Mouse (Mus musculus) kidney, adult 8-10 months (tissue): ENCODE measurements at regions not wholly inside any gene's neighbourhood (a gene's known extent, or its start where the extent isn't known, plus 50 kb on each side); places are given as distances from the start of the nearest gene placed in this dataset.

ENCODE experiments used
- DNase-seq, 2 experiments: peaks; one replicate each; pipeline ENCODE4 v3.0.0; 2022

DNA sequence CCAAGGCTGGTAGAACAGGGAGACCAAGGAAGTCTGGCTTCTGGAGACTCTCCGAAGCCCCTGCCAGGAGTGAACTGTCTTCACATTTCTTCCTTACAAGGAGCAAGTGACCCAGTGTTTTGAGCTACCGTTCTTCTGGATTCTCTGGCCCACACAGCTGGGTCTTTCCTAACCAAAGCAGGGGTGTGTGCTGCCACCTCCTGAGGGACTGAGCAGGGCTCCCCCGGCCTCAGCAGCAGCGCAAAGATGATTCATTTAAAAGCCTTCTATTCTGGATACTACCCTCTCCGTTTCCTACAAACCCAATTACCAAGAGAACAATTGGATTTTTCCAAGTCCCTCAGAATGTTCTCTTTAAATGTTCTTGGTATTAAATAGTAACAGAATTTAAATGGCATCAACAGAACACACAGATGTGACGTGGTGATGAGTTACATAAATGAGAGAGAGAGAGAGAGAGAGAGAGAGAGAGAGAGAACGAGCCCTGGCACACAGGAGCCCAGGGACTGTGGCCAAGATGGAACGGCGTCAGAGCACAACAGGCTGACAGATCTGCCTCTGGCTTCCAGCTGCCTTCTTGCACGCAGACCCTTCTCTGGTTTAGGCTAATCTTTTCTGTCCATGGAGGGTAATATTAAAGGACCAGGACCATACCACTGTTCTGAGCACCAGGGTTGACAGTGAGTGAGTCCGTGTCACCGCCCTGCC lies 191.6 kb downstream of the Agtpbp1 start:
- DNase-seq, result no peak

DNA sequence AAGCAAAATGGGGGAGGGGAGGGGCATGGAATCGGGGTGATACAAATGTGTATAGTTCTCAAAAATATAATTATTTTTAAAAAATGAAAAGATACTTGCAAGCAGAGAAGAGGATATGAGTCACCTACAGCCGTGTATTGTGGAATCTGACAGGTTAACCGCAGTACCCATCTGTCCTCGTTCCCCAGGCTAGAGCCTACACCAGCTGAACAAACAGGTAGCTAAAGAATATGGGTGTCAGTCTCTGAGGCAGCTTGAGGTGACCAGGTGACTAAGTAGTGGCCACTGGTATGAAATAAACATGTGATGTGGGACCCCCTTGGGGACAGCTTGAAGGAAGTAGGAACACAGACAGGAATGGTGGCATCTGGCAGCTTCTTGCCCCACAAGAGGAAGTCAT lies 192.2 kb downstream of the Agtpbp1 start:
- no peak for DNase-seq

DNA sequence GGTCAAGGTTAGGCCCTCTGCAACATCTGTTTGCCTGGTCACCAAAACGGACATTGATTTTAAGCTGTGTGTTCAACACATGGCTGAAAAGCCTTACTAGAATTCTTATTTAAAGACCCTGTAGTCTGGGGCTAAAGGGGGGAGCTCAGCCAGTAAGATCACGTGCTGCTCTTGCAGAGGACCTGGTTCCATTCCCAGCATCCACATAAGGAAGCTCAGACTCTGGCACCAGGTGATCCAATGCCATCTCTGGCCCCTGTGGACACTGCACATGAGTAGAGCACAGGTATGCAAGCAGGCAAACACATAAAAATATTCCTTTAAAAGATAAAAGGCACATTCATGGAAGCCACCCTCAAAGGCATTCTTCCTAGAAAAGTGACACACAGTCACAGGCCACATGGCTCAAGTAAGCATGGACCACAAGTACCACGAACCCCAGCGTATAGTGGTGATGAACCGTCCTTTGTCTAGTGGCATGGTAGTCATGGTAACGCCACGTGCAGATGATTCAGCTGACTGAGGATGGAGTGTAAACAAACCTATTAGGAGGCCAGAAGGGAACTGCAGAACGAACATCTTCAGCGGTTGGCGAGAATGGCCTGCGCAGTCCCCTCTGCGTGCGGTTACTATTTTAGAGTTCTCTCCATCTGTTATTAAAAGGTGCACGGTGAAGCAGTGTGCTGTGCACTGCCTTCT lies 197.3 kb downstream of the Agtpbp1 start:
- no peak for DNase-seq

DNA sequence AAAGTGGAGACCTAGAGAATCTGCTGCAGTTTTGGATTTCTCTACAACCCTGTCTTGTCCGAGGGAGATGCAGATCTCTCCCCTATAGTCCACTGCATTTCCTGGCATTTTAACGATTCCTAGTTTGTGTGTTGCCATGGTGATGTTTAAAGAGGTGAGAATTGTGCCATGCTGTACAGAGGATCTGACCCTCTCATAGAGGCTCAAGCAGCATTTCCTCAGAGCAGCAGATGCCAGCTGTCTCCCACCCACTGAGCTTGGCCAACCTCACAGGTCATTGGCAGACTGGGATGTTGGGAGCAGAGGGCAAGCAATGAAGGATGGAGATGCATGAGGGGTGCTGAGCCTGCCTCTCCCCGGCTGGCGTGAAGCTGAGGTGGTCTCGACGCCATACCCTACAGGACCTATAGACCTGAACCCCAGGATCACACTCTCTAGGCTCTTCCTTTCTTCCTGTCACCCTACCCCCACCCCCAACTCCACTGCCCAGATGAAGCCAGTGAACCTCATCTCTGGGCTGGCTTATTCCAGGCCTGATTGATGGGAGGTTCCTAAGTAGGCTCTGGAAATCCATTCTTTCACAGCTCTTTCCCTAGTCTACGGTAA lies 198.0 kb downstream of the Agtpbp1 start:
- DNase-seq, result no peak

DNA sequence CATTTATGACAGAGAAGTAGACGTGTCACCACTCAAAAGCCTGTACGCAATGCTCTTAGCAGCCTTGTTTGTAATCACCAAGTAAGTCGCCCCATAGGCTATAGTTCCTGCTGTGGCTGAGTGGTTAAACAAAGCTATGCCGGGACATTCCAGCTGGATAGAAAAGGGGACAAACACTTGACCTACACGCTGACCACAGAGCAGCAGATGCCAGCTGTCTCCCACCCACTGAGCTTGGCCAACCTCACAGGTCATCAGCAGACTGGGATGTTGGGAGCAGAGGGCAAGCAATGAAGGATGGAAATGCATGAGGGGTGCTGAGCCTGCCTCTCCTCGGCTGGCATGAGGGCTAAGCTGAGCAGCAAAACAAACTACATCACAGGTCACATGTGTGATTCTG lies 199.2 kb downstream of the Agtpbp1 start:
- no peak for DNase-seq

DNA sequence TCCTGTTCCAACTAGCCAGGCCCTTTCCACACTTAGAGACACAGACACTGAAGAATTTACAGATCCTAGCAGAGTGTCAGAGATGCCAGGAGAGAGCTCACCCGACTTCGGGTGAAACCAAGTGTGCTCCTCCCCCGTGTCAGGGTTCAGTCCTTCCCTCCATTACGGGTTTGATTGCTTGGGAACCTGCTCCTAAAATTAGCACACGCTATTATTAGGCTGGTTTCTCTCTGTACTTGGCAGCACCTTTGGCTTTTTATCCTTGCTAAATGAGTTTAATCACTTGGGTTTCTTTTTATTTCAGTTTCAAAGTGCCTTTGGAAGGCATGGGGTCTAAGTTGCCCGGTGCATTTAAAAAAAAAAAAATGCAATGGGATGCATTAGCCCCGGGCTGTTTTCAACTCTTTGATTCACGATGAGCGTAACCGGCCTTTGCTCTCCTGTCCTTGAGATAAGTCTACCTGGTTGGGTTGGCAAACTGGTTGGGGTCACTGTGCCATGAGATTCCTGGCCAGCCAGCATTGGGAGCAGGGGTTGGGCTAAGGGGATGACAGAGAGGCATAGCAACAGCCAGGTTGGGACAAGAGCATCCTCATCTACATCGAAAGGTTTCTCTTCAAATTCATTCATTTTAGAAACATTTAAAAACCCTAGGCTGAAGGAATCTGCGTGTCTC lies 214.7 kb downstream of the Agtpbp1 start:
- no peak for DNase-seq

DNA sequence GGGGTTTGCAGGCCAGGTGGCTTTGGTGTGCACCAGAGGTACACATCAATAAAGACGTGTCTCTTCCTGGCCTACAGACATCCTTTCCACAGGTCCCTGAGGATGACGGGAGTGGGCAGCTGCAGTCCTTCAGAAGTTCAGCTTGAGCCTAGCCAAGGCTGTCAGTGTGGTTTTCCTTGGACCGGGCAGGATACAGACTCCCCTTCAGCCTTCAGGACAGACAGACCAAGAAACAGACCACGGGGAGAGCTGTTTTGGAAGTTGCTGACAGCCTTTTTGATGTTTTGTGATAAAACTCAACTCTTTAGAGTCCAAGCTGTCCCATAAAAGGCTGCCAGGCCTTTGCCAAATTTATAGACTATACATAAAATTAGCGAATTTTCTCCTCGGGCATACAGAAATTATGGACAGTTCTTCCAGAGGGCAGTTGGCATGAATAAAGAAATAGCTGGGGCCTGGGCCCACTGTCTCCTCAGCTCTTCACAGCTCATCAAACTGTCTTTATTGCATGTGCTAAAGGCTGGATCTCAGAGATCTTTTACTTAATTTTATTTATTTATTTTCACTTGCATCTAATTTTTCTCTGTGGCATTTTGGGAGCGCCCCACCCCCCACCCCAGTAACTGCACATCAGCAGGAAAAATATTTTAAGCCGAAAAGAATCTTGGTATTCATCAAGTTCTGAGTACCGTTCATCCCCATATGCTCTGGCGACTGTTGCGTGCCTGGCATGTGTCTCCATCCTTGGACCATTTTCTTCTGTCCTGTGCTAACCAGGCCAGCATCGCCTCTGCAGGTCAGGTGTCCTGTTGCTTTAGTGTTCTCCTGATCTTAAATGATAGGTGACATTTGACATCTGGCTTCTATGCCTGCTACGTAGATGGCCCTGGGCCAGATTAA lies 216.2 kb downstream of the Agtpbp1 start:
- DNase-seq, result no peak

DNA sequence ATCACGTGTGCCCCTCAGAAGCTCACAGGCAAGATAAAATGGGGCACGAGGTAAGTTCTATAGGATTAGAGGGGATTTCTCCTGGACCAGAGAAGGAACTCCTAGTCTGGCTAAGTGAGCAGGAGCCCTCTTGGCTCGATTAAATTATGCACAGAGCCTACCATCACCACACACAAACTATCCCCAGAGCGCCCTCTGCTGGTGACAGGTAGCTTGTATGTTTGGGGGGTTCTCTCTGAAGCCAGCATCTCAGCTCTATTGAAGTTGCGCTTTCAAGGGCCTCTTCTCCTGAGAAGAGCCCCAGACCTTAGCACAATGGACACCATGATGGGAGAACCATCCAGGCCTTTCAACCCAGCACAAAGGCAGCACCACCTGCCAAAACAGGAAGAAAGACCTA lies 219.6 kb downstream of the Agtpbp1 start:
- DNase-seq, result peak; percentile 13 to 55

DNA sequence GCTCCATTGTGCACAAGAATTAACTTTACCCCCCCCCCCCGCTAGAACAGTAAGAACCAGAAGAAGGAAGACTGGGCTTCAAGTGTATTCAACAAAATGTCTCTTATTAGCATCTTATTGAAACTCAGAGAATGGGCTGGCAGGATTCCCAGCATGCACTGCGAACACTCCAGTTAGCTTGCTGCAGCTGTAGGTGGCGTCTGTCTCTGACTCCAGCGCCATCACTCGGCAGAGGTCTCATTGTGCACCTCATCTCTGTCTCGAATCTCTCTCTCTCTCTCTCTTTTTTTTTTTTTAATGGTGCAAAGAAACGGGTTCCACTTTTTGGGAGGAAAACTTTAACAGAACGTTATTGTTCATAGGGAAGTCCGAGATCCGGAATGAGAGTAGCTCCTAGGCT lies 221.6 kb downstream of the Agtpbp1 start:
- no peak for DNase-seq

DNA sequence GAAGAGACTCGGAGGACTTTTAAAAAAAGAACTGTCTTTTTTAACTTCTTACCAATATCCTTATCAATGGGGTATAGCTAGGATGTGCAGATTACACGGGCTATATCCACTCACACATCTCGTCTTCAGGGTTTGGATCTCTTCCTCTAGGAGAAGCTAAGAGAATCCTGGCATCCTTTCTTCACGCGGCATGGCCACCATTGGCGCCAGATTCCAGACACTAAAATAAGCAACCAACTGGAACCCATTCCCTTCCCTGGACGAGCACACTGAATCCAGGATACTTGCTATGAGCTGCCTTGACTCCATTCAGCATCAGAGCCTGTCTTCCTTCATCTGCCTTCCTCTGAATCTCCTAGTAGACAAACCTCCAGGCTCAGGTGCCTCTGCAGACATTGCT lies 223.7 kb downstream of the Agtpbp1 start:
- no peak for DNase-seq

DNA sequence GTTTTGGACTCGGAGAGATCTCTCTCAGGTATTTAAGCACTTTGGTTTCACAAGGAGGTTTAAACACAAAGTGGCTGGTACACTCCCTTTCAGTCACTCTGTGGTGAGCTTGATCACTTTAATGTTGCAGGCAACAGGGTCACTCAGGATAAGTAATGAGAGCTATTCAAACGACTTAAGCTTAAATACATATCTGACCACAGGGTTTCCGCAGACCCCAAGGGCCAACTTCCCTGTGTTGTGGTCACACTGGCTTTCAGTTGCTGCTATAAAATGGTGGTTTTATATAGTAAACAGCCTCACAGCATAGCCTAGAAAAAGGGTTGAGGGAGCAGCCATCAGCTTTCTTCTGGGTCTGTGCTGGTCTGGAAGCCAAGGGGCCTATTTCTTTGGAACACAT lies 225.0 kb downstream of the Agtpbp1 start:
- no peak for DNase-seq

DNA sequence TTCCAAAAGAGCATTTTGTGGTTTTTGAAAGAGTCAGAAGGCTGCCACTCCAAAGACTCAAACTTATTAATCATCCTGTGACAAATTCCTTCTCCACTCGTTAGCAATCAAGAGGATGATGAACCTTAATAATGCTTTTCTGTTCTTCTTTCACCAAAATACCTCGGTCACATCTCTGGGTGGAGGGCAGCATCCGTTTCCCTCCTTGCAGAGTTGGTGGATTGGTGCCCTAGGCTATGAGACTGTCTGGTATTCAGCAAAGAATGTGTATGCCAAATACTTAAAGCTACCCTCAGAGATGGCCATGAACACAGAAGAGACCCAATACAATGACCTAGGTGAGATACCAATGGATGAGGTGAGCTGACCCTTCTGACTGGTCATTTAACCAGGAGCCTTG lies 226.6 kb downstream of the Agtpbp1 start:
- no peak for DNase-seq

DNA sequence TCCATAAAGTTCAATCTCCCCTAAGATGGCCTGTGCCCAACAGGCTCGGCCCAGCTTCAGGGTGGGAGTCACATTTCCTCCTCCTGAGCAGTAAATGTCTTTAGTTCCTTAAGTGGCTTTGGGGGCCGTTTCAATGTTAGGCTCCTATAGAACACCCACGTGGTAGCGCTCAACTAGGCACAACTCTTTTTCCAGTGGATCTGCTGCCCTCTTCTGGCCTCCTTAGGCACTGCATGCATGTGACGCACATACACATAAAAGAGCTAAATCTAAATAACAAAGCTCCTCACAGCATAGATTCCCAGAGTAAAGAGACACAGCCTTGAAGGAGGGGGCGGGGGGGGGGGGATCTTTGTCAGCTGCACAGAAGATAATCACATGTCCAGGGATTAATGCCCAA lies 233.6 kb downstream of the Agtpbp1 start:
- no peak for DNase-seq

DNA sequence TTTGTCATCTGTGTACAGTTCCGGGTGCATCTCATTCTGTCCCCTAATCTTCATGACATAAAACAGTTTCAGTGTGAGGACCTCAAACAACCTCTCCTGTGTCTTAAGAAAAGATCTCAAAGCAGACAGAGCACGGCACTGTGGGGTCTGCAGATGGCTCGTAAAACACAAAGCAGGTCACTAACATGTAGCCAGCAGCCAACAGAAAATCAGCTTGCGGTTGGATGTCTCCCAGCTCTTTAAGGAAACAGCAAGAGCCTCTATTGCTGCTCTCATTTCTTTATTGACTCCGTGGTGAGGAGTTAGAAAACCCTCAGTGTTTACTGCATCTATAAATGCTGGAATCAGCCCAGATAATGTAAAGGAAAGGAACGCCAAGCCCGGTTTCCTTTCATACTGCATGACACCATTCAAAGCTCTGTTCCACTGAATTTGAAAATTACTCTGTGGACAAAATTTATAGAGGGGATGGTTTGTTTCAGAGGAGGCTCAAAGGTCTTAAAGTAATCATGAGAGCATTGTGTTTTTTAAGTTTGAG lies 234.3 kb downstream of the Agtpbp1 start:
- no peak for DNase-seq

DNA sequence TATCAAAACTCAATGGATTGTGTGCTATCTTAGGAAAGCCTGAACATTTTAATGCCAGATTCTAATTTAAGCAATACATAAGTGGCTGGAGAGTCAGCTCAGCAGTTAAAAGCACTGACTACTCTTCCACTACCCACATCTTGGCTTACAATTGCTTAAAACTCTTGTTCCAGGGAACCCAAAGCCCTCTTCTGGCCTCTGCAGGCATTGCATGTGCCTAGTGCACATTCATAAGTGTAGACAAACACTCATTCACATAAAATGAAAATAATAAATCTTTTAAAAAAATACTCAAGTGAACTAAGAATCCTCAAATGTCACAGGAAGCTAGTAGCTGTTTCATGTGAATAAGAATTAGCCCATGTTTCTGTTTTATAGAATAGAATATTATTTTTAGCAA lies 236.5 kb downstream of the Agtpbp1 start:
- no peak for DNase-seq

DNA sequence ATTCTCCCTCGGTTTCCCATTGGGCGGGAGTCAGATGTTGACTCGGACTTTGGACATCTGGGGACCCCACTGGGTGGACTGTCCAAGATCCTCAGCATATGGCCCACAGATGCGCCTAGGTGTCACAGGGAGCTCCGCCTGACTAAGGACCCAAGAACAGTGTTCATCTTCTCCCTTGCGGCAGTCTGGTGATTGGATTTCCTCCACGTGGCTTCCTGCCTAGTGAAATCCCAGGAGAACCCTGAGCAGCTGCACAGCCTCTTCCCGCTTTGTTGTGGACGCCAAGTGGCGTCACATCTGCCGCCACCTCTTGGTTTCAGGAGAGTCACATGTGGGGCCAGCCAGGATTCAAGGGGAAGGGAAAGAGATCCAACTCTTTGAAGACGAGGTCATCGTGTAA lies 243.2 kb downstream of the Agtpbp1 start:
- no peak for DNase-seq

DNA sequence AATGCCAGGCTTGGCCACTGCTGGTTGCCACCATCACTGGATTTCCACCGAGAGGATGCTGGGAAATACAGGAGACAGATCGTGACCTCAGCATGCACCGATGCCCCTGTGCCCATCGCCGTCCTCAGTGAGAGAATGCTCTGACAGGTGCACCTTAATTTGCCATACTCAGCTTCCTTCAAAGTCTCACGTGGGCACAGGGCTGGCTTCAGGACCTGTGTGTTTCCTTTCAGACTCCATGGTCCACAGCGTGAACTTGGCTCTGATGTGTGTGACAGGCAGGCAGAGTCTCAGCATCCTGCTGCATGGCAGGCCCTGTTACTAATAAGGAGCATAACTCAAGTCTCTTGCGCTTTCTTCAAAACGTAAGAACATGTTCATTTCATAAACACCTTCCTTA lies 246.6 kb downstream of the Agtpbp1 start:
- no peak for DNase-seq

DNA sequence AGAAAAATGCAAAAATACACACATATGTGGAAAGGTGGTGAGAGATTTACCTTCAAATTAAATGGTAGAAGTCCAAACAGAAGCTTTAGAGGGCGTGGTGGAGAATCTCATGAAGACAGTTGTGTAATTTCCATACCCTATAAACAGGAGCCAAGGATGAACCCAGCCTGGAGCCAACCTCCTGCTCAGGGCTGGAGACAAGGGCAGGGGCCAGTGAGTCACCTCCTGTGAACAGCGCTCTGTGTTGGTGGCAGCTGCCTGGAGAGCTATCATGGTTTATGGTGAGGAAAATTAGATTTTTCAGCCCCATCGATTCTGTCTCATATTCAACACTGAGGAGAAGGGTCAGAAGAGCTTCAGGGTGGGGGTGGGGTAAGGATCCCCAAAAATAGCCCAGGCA lies 261.1 kb downstream of the Agtpbp1 start:
- DNase-seq, result no peak

DNA sequence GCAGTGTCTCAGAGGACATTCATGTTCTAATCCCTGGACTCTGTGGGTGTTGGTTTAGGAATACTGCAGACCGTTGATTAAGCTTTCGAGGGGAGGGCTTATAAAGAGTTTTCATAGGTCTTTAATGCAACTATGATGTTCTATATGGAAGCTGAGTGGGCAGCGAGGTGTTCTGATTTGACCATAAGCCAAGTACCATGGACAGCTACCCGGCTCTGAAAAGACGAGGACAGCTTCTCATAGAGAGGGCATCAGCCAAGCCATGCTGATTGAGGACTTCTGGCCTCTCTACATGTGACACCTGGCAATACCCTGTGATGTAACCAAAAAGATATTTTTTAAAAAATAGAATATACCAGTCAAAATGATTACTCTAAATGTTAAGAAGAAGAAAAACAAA lies 261.6 kb downstream of the Agtpbp1 start:
- DNase-seq, result peak in 1 of 2 experiments; percentile 2

DNA sequence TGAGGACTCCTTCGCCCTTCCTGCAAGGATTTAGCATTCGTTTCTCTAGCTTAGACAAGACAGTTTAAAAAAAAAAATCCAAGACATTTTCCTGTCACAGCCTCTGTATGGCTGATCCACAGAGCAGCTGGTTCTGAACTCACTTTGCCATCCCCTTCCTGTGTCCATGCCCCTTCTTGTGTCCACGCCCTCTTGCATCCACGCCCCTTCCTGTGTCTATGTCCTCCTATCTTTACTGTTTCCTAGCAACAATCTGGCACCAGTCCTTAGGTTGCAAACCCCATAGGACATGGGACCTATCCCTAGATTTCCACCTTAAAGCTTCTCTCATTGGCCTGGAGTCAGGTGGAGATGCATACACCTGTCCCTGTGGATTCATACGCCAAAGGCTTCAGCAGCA lies 264.8 kb downstream of the Agtpbp1 start:
- DNase-seq, result no peak

DNA sequence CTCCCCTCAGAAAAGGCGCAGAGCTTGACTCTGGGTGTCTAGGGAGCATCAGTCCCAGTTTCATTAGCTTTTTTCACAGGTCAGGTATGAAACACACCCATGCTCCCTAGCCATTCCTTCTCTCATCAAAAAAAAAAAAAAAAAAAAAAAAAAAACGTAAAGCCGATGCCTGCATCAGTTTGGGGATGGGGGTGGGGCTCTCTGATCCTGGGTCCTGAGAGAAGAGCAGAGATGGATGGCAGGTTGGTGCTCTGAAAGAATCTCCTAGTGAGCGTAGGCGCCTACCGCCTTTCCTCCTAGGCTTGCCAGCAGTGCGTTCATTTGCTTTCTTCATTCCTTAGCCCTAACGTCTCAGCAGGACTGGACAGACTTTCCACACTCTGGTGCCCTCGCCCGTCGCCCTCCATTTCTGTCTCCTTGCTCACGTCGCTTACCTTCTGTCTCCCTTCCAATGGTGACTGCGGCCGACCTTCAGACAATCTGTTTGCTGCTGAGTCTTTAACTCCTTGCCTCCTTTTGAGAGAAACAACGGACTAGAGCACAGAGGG lies 267.5 kb downstream of the Agtpbp1 start:
- no peak for DNase-seq

DNA sequence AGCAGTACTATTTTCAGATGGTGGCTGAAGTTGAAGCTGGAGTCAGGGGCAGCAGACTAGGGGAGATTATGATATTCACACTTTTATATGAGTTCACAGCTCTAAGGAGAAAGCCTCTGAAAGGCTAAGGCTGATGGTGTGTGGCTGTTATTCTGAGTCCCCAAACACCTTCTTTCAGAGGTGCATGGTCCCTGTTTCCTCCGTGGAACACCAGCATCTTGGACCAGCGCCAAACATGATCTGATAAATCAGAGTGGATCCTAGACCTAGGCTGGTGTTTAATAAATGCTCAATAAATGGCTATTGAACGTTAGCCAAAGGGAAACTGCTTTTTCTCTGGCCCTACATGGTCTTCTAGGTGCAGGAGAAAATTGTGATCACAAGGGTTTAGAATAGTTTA lies 269.2 kb downstream of the Agtpbp1 start:
- no peak for DNase-seq
